Mouse (Mus musculus): ENCODE measurements around the gene Hilpda.

DNA sequence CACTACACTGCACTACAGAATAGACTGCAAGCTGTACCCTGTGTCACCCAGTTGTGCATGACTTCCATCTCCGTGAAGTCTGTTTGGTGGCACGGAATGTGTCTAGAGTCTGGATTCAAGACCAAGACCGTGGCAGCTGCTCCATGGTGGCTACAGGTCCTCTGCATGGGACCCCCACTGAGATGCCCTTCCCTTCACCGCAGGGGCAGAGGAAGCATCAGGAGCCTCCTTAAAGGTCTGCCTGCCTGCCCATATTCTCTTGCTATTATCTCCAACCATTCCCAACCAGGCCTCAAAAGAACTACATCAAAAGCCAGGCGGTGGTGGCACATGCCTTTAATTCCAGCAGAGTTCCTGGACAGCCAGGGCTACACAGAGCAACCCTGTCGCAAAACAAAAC is 41.9 kb upstream of the Hilpda start:
- no peak for TF ChIP-seq POLR2A (IDR thresholded peaks at IDR 0.05; ENCODE audit: low read depth, low read length)
- no peak for TF ChIP-seq CTCF (IDR thresholded peaks at IDR 0.05; ENCODE audit: extremely low read depth, insufficient read length, insufficient replicate concordance, low read depth, low read length)

Measured in small intestine, adult 2 months (tissue).